Mouse (Mus musculus): Measurements from ENCODE around the gene Smarca4. TPM values are rescaled to one million over a fixed set of nuclear protein-coding genes. Genes with fewer than 3 reads are reported as not detected.

Gene Smarca4
- polyA plus RNA-seq, 1 experiment from 2014 or later, result 27.2 TPM

DNA sequence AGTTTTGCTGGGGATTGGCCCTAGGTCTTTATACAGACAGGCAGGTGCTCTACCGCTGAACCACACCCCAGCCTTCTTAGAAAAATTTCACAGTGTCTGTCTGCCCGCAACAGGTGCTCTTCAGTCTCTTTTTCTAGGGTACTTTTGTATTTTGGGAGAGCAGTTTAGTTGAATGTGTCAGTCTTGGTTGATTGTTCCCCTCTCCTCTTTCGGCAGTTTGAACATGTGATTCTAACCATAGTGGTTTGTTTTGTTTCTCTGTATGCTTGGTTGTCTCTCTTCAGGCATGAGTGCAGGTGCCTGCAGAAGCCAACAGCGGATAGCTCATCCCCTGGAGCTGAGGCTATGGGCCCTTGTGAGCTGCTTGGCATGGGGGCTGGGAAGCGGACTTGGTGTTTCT, 36.3 kb downstream of the Smarca4 start:
- Histone ChIP-seq H3K36me3 (ENCODE audit: control insufficient read depth, insufficient read depth, low read length) (peaks cover 22% of the 10 kb centered on the region), H3K4me2 (replicated peaks; ENCODE audit: low read depth) (no peak overlapping the region), H3K27ac (replicated peaks) (no peak overlapping the region), H3K9me3 (ENCODE audit: control insufficient read depth, low read length) (no peaks in the 10 kb centered on the region), H3K4me1 (replicated peaks; ENCODE audit: control insufficient read depth, insufficient read depth) (no peaks in the 10 kb centered on the region), H3K27me3 (ENCODE audit: control insufficient read depth, insufficient read depth, low read length) (no peaks in the 10 kb centered on the region), H3K9ac (ENCODE audit: low read length) (no peak overlapping the region), H3K4me3 (ENCODE audit: low read depth, low read length) (no peak overlapping the region)
- DNase-seq (ENCODE audit: low spot score), result no peak
- WGBS, result 89% methylated on average over 5 of the region's 5 CpGs
- TF ChIP-seq EP300 (optimal IDR thresholded peaks at IDR 0.05) (no peak), CTCF (IDR thresholded peaks at IDR 0.05; ENCODE audit: low read depth) (no peak)
- ATAC-seq (ENCODE audit: low FRiP score, low TSS enrichment), result no peak

DNA sequence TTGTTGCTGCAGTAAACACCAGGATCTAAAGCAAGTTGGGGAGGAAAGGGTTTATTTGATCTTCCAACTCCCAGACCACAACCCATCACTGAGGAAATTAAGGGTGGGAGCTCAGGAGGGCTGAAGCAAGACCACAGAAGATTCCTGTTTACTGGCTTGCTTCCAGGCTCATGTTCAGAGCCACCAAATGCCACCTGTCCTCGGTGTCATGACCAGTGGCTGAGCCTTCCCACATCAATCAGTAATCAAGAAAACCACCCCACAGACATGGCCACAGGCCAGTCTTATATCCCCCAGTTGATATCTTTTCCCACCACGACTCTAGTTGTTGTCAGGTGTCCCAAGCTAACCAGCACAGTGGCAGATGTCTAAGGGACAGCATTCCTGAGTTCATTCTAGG, 37.3 kb downstream of the Smarca4 start:
- 83% methylated on average over 2 of the region's 2 CpGs for WGBS
- DNase-seq (ENCODE audit: low spot score) (no peak), ATAC-seq (ENCODE audit: low FRiP score, low TSS enrichment) (no peak)
- Histone ChIP-seq H3K36me3 (ENCODE audit: control insufficient read depth, insufficient read depth, low read length) (peaks cover 15% of the 10 kb centered on the region), H3K27ac (replicated peaks) (no peak overlapping the region), H3K9ac (ENCODE audit: low read length) (no peak overlapping the region), H3K4me2 (replicated peaks; ENCODE audit: low read depth) (no peak overlapping the region), H3K27me3 (ENCODE audit: control insufficient read depth, insufficient read depth, low read length) (no peaks in the 10 kb centered on the region), H3K9me3 (ENCODE audit: control insufficient read depth, low read length) (no peaks in the 10 kb centered on the region), H3K4me1 (replicated peaks; ENCODE audit: control insufficient read depth, insufficient read depth) (no peaks in the 10 kb centered on the region), H3K4me3 (ENCODE audit: low read depth, low read length) (no peak overlapping the region)
- TF ChIP-seq EP300 (optimal IDR thresholded peaks at IDR 0.05) (no peak), CTCF (IDR thresholded peaks at IDR 0.05; ENCODE audit: low read depth) (no peak)

DNA sequence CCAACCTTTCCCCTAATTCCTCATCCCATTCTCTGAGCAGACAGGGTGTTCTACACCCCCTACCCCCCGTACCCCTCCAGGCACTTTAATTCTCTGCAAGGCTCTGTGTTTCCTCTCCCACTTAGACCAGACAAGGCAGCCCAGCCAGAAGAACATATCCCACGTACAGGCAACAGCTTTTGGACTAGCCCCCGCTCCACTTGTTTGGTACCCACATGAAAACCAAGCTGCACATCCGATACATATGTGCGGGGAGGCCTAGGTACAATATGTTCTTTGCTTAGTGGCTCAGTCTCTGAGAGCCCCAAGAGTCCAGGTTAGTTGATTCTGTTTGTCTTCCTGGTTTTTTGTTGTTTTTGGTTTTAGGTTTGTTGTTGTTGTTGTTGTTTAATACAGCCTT, 46.1 kb downstream of the Smarca4 start:
- no peaks in the 10 kb centered on the region for H3K9me3 ChIP-seq (ENCODE audit: control insufficient read depth, low read length)
- H3K27me3 ChIP-seq (ENCODE audit: control insufficient read depth, insufficient read depth, low read length), result no peaks in the 10 kb centered on the region
- no peak overlapping the region for H3K9ac ChIP-seq (ENCODE audit: low read length)
- TF ChIP-seq CTCF (IDR thresholded peaks at IDR 0.05; ENCODE audit: low read depth), result no peak
- TF ChIP-seq EP300 (optimal IDR thresholded peaks at IDR 0.05), result no peak
- WGBS, result 91% methylated on average over 5 of the region's 5 CpGs
- no peak overlapping the region for H3K4me3 ChIP-seq (ENCODE audit: low read depth, low read length)
- no peak overlapping the region for H3K27ac ChIP-seq (replicated peaks)
- ATAC-seq (ENCODE audit: low FRiP score, low TSS enrichment) (no peak), DNase-seq (ENCODE audit: low spot score) (no peak)
- H3K4me2 ChIP-seq (replicated peaks; ENCODE audit: low read depth), result no peak overlapping the region
- H3K4me1 ChIP-seq (replicated peaks; ENCODE audit: control insufficient read depth, insufficient read depth), result no peaks in the 10 kb centered on the region
- H3K36me3 ChIP-seq (ENCODE audit: control insufficient read depth, insufficient read depth, low read length), result peaks cover 54% of the 10 kb centered on the region

DNA sequence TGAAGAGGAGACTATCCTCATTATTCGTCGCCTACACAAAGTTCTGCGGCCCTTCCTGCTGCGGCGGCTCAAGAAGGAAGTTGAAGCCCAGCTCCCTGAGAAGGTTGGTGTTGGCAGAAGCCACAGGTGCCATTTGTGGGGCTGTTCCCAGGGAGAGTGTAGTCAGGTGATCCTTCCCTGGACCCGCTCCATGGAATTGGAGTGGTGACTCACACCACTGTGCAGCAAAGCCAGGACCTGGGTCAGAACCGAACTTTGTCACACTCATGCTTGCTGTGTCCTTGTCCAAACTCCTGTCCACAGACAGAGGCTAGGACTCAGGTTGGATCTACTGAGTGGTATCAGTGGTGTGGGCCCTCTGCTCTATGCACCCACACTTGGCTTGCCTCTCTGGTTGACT, 53.0 kb downstream of the Smarca4 start:
- Histone ChIP-seq H3K4me1 (replicated peaks; ENCODE audit: control insufficient read depth, insufficient read depth) (no peaks in the 10 kb centered on the region), H3K27ac (replicated peaks) (no peak overlapping the region), H3K4me3 (ENCODE audit: low read depth, low read length) (no peak overlapping the region), H3K9me3 (ENCODE audit: control insufficient read depth, low read length) (no peaks in the 10 kb centered on the region), H3K36me3 (ENCODE audit: control insufficient read depth, insufficient read depth, low read length) (peaks cover 73% of the 10 kb centered on the region), H3K9ac (ENCODE audit: low read length) (no peak overlapping the region), H3K4me2 (replicated peaks; ENCODE audit: low read depth) (no peak overlapping the region), H3K27me3 (ENCODE audit: control insufficient read depth, insufficient read depth, low read length) (no peaks in the 10 kb centered on the region)
- no peak for TF ChIP-seq EP300 (optimal IDR thresholded peaks at IDR 0.05)
- no peak for TF ChIP-seq CTCF (IDR thresholded peaks at IDR 0.05; ENCODE audit: low read depth)
- no peak for ATAC-seq (ENCODE audit: low FRiP score, low TSS enrichment)
- 89% methylated on average over 7 of the region's 7 CpGs for WGBS
- DNase-seq (ENCODE audit: low spot score), result no peak

DNA sequence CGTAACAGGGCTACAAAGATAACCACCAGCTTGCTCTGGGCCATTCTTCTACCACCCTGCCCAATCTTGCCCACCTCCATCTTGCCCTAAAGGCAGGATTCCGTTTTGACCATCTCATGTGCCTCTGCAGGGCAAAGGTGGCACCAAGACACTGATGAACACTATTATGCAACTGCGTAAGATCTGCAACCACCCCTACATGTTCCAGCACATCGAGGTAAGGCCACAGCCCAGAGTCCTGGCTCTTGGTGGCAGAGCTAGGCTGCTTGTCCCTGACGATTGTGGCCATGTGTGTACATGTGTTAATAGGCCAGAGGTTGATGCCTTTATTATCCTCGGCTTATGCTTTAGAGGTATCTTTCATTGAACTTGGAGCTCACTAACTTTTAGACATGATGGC, 54.4 kb downstream of the Smarca4 start:
- WGBS, result 86% methylated on average over 6 of the region's 6 CpGs
- ATAC-seq (ENCODE audit: low FRiP score, low TSS enrichment), result no peak
- no peak overlapping the region for H3K9ac ChIP-seq (ENCODE audit: low read length)

DNA sequence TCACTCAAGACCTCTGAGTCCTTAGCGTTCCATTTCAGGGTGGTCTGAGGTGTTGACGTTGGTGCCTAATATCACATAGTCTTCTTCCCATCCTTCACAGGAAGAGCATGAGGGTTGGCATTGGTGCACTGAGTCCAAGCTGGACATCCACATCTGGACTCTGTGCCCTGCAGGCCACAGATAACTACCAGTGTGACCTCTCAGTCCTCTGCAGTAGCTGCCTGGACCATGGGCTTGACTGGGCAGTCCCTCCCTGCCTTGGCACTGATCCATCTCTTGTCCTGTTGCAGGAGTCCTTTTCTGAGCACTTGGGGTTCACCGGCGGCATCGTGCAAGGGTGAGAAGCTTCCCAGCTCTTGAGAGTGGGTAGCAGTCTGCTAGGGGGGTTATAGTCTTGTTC, 55.8 kb downstream of the Smarca4 start:
- 98% methylated on average over 5 of the region's 5 CpGs for WGBS
- Histone ChIP-seq H3K27ac (replicated peaks) (no peak overlapping the region), H3K4me3 (ENCODE audit: low read depth, low read length) (no peak overlapping the region), H3K36me3 (ENCODE audit: control insufficient read depth, insufficient read depth, low read length) (peaks cover 74% of the 10 kb centered on the region), H3K4me2 (replicated peaks; ENCODE audit: low read depth) (no peak overlapping the region), H3K4me1 (replicated peaks; ENCODE audit: control insufficient read depth, insufficient read depth) (no peaks in the 10 kb centered on the region), H3K9me3 (ENCODE audit: control insufficient read depth, low read length) (no peaks in the 10 kb centered on the region), H3K27me3 (ENCODE audit: control insufficient read depth, insufficient read depth, low read length) (no peaks in the 10 kb centered on the region), H3K9ac (ENCODE audit: low read length) (no peak overlapping the region)
- ATAC-seq (ENCODE audit: low FRiP score, low TSS enrichment) (no peak), DNase-seq (ENCODE audit: low spot score) (no peak)
- no peak for TF ChIP-seq CTCF (IDR thresholded peaks at IDR 0.05; ENCODE audit: low read depth)
- no peak for TF ChIP-seq EP300 (optimal IDR thresholded peaks at IDR 0.05)

More for the DNA sequence above, 54.4 kb downstream of the Smarca4 start:
- Histone ChIP-seq H3K4me2 (replicated peaks; ENCODE audit: low read depth) (no peak overlapping the region), H3K27me3 (ENCODE audit: control insufficient read depth, insufficient read depth, low read length) (no peaks in the 10 kb centered on the region), H3K36me3 (ENCODE audit: control insufficient read depth, insufficient read depth, low read length) (peaks cover 72% of the 10 kb centered on the region), H3K4me1 (replicated peaks; ENCODE audit: control insufficient read depth, insufficient read depth) (no peaks in the 10 kb centered on the region), H3K27ac (replicated peaks) (no peak overlapping the region), H3K9me3 (ENCODE audit: control insufficient read depth, low read length) (no peaks in the 10 kb centered on the region), H3K4me3 (ENCODE audit: low read depth, low read length) (no peak overlapping the region)
- DNase-seq (ENCODE audit: low spot score), result no peak
- TF ChIP-seq CTCF (IDR thresholded peaks at IDR 0.05; ENCODE audit: low read depth), result no peak
- TF ChIP-seq EP300 (optimal IDR thresholded peaks at IDR 0.05), result no peak

Measured in stomach, postnatal 0 days (tissue).